Mouse (Mus musculus) thymus, postnatal 14 days (tissue): ENCODE data around the gene Vmn1r235.
"Not testable (repeated sequence)": the region's sequence is repeated elsewhere in the genome, so short reads cannot be mapped to it uniquely, and the experiment has no call there.

Source experiments
- DNase-seq: peaks from one replicate; pipeline ENCODE4 v3.0.0; 2021

The Vmn1r235 gene

DNA sequence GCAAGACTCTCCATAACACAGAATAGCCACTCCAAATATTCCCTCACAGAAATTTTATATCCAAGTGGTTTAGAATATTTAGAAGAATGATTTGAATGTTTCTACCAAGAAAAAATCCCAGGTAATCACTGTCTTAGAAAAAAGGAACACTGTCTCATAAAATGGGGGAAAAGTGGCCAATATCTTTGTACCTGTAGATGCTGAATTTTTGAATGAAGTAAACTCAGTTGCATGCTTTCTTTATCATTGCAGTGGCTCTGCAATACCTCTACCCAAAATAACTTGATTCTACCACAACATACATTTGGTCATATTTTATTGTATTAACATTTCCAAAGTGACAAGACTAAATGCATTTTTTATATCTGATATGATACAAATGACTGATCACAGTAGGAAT, at the start of gene Vmn1r235:
Gene Vmn1r235 (plus strand): TSS at position 301 of the 400 bp plus-strand sequence.
- DNase-seq, result no peak

DNA sequence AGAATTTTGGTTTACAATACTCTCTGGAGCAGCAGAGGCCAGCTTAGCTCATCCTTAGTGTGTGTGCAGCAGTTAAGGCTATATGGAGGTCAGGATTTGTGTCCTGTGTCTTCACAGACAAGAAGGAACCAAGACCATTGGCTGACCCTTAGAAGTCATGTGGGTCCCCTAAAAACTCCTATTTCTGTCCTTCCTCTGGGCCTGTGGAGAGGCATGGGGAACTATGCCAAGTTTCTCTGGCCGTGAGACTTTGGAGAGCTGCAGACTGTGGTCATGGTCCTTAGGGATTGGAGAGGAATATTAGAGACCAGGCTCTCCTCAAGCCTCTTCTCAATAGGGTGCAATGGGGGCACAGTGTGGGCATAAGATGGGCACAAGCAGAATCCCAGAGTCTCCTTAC, 45.1 kb upstream of the Vmn1r235 start:
- not testable (repeated sequence) for DNase-seq

DNA sequence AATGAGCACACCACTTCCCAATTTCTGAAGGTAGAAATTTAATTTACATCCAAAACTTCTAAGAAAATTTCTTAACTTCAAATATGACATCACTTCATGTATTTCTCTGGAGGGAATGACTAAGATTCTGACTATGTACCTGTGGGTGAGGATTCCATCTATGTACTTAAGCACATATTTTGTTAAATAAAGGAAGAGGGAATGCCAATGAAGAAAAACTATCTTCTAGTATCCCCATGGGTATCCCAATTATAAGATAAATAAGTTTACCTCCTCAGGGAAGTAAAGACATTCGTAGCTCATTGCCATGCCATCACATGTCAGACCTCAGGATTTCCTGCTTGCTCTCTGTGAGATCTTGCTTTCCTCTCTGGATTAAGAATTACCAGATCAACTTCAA, 30.4 kb upstream of the Vmn1r235 start, which contains the start of gene Vmn1r234:
Gene Vmn1r234 (plus strand): TSS at position 301 of the 400 bp plus-strand sequence.
- DNase-seq, result no peak

DNA sequence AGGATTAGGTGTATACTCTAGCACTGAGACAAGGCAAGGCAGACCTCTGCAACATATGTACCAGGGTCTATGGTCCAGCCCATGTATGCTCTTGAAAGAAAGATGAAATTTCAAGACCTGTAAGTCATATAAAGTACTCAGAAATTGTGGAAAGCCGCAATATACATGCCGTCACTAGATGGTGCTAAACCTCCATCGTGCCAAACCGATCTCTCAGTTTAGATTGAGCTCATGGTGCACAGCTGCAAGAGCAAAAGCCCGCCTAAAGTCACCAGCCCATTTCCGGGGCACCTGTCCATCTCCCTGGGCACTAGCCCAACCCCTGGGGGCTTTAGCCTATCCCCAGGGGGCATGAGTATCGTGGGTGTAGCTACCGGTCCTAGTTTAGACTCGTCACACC, 24.6 kb upstream of the Vmn1r235 start:
- peak; percentile 56 for DNase-seq

DNA sequence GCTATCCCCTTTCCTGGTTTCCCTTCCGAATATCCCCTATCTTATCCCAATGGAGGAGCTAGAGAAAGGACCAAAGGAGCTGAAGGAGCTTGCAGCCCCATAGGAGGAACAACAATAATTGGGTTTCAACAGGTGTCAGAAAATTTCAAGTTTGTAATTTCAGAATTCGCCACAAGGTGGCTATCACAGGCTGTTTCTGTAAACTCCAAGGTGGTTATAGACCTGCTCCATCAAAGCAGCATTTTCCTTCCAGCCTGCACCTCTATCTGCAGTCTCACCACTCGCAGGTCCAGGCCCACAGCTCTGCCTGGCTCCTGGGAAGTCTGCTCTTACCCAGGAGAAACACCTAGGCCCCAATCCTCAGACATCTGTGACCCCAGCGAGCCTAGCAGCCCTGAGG, 15.9 kb downstream of the Vmn1r235 start:
- DNase-seq, result peak; percentile 60

DNA sequence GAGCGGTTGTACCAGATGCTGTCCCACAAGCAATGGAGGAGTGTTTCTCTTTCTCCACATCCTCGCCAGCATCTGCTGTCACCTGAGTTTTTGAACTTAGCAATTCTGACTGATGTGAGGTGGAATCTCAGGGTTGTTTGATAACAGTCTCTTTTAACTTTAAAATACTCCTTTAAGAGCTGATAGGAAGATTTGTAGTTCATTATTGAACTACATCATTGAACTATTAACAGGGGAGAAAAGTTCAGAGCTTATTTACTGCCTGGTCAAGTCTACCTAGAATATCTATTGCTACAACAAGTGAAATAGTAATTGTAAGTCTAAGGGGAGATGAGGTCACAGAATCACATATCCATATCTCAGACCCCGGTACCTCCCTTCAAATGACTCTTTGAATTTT, 26.4 kb downstream of the Vmn1r235 start, which contains the start of gene Vmn1r236:
Gene Vmn1r236 (plus strand): TSS at position 301 of the 400 bp plus-strand sequence.
- no peak for DNase-seq

DNA sequence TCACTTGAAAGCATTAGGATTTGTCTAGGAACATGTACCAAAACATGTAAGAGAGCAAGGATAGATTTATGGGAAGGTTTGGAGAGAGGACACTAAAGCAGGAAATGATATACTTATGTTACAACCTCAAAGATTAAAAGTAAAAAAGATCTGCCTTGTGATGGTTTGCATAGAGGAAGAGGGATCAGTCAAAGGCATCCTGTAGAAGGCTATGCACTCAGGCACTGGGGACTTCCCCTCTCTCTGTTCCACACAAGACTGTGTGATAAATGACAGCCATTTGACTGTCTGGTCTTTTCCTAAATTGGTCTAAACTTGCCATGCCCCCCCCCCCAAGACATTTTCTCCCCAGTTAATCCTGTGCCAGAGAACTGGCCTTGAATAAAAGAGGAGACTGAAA, 28.2 kb downstream of the Vmn1r235 start:
- no peak for DNase-seq

DNA sequence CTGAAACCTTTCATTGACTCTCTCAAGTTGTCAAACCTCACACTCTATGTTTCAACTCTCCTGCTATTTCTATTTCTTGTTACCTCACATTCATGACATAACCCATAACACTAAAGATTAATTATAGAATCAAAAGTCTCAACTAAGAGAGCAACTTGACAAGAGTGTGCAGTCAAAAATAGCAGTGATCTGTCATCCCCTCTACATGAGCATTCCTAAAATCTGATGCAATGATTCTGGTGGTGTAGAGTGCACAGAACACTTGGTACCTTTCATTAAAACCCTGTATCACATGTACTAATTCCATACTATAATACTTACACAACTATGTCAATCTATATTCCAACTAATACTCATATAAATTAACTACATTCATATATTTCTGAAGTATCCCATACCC, 33.5 kb downstream of the Vmn1r235 start:
- DNase-seq, result no peak

DNA sequence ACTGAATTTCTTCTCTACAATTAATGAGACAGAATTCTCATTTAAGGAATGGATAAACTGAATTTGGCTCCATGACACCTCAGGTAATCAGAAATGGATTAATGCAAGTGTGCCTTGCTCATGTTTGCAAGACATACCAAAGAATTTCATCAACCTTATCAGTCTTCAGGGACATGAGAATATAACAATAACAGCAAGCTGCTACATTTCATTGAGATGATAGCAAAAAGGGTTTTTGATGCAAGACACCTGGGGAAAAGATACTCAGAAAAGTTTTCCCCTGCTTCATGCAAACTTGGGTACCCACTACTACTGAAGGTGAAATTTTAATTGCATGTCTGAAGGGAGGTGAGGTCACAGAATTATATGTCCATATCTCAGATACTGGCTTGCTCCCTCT, 55.4 kb downstream of the Vmn1r235 start, which contains the start of gene Vmn1r237:
Gene Vmn1r237 (plus strand): TSS at position 301 of the 400 bp plus-strand sequence.
- no peak for DNase-seq
